Mouse (Mus musculus) ovary, adult 18-20 months (tissue): ENCODE measurements around the gene Usp39.

Source experiments
- DNase-seq: peaks from one replicate; pipeline ENCODE4 v3.0.0; 2022; ENCODE audit warnings: low spot score, mixed read lengths

The Usp39 gene

DNA sequence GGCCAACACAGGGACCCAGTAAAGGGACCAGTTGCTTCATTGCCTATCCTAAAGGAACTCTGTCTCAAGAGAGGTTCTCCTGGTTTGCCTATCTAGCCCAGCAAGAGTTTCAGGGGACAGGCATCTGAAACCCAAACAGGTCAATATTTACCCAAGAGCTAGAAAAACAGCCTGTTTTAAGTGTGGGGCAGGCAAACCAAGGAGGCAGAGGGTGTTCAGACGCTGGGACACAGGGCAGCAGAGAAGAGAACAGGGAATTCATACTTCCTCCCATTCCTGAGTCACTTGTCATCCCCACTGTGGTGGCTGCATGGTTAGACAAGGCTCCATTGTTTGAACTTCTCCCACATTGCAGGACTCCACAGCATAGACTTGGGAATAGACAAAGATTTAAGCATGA, 26.6 kb upstream of the Usp39 start:
- DNase-seq: no peak

GRCm38 (mm10) chr6:72371147-72371546, 26.2 kb upstream of the Usp39 start:
- DNase-seq: no peak

GRCm38 (mm10) chr6:72370091-72370490, 25.1 kb upstream of the Usp39 start:
- DNase-seq: peak; percentile 70

GRCm38 (mm10) chr6:72369557-72369956, 24.6 kb upstream of the Usp39 start:
- DNase-seq: no peak

DNA sequence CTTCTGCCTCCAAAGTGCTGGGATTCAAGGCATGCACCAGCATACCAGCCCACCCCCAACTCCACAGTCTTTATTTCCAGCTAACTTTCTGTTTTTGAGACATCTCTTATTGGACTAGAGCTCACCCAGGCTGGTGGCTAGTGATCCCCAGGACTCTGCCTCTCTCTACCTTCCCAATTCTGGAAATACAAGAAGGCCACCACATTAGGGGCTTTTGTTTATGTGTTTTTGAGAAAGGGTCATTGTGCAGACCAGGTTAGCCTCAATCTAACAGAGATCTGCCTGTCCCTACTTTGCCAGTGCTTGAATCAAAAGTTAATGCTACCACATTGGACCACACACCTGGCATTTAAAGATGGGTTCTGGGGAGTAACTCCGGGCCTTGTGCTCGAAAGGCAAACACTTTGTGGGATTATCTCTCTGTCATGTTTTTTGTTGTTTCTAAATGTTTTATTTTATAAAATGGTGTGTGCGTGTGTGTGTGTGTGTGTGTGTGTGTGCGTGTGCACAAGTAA, 22.5 kb upstream of the Usp39 start:
- DNase-seq: no peak

GRCm38 (mm10) chr6:72366844-72367443, 22.0 kb upstream of the Usp39 start, which contains the start of gene Rnf181:
Rnf181 (minus strand) TSS chr6:72366956.
- no peak for DNase-seq

GRCm38 (mm10) chr6:72366304-72366703, 21.3 kb upstream of the Usp39 start:
- DNase-seq: no peak

DNA sequence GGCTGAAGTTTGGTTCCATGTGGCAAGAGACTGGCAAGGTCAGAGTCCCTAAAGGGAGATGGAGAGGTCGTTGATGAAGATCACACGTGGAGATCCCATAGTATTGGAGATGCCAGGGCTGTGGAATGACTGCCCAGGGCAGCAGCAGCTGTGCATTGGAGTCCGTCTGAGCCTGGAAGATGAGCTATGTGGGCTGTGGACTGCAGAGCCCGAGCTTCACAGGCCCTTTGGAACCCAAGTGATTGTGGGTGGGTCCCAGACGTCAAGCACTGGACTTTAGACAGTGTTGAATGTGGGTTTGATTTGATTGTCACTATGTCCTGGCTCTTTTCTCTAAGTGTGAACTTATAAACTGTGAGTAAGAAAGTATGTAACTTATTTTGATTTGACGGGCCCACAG, 20.0 kb upstream of the Usp39 start:
- DNase-seq: no peak

DNA sequence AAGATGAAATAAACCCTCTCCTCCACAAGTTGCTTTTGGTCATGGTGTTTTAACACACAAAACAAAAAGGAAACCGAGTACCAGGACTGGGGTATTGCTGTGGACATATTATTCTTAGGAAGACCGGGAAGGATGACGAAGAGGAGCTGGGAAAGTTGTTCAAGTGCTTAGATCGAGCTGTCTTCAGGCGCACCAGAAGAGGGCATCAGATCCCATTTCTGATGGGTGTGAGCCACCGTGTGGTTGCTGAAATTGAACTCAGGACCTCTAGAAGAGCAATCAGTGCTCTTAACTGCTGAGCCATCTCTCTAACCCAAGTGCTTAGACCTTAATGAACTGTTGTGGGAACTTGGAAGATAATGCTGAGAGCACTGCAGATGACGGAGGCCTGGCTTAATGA, 19.0 kb upstream of the Usp39 start:
- no peak for DNase-seq

DNA sequence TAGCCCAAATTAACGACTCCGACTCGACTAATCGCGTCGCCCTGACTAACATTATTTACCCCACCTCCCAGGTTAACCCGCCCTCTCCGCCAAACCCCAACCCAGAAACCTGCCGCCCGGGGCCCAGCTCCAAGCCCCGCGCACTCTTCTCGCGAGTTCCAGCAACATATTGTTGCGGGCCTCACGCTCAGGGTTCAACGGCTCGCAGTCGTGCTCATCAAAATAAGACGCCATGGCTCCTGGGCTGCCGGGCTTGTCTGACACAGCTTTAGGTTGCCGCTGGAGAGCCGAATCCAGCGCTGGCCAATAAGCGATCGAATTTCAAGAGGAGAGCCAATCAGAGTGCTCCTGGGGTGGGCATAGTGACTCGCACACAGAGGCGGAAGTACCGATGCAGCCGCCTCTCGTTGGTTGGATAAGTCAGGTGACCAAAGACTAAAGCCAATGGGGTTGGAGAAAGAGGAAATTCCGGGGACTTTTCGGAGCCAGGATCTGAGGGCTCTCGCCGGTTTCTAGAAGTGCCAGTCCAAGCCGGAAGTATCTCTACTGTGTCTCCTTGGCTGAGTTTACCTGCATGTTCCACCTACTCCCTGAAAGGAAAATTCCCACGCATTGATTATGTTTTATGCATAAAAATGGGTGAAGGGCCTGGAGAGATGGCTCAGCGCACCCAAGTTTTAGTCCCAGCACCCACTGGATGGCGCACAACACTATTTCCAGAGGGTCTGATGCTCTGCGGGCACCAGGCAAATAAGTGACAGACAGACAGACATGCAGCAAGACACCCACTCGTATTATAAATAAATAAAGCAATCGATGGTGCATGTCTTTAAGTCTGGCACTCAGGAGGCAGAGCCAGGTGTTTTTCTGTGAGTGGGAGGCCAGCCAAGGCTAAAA, 17.4 kb upstream of the Usp39 start:
- DNase-seq: peak; percentile 96

- peak; percentile 68 for DNase-seq
Measured at GRCm38 (mm10) chr6:72361121-72361551, 16.2 kb upstream of the Usp39 start.

GRCm38 (mm10) chr6:72360599-72360935, 15.6 kb upstream of the Usp39 start:
- no peak for DNase-seq

DNA sequence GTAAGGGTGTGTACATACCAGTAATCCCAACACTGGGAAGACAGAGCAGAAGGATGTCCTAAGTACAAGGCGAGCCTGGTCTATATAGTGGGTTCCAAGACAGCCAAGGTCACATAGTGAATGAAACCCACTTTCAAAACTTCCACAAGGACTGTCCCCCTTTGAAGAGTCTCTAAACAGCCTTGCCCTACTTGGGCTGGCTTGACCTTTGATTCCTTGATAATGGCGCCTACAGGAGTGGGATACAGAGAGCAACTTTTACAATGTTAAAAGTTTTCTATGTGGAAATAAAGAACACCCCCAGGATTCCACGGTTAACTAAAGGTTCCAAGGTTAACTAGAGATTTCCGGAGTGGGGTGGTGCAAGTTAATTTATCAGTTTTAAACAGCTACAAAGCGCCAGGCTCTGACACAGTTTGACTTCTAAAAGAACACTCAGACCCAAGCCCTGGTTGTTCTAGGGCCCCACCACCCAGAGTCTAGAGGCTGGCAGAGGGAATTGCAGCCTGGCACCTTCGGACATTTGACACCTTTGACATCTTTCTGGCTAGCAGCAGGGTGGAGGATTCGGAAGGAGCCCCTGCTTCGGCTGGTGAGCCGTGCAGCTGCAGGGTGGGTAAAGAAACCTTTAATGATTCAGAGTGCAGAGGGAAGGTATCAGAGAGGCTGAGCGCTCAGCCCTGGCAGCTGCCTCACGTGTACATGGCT, 15.1 kb upstream of the Usp39 start:
- DNase-seq: no peak

GRCm38 (mm10) chr6:72359343-72359742, 14.4 kb upstream of the Usp39 start:
- DNase-seq: no peak

DNA sequence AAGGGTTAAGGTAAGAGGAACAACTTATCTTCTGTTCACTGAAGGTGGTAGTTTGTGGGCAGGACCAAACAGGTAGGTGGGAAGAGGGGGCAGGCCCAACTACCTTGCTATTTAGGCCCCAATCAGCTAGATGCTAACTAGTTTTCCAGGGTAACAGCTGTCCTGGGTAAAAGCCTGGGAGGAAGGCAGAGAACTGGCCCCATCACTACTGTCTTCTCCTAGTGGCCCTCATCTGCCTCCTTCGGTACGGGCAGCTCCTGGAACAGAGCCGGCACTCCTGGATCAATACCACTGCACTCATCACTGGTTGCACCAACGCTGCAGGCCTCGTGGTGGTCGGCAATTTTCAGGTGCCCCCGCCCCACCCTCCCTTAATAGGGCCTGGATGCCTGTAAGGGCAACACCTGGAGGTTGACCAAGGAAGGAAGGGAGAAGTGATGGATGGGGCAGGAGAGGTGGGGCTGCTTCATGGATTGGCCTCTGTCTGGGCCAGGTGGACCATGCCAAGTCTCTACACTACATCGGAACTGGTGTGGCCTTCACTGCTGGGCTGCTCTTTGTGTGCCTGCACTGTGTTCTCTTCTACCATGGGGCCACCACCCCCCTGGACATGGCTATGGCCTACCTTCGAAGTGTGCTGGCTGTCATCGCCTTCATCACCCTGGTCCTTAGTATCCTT, 13.2 kb upstream of the Usp39 start:
- no peak for DNase-seq

DNA sequence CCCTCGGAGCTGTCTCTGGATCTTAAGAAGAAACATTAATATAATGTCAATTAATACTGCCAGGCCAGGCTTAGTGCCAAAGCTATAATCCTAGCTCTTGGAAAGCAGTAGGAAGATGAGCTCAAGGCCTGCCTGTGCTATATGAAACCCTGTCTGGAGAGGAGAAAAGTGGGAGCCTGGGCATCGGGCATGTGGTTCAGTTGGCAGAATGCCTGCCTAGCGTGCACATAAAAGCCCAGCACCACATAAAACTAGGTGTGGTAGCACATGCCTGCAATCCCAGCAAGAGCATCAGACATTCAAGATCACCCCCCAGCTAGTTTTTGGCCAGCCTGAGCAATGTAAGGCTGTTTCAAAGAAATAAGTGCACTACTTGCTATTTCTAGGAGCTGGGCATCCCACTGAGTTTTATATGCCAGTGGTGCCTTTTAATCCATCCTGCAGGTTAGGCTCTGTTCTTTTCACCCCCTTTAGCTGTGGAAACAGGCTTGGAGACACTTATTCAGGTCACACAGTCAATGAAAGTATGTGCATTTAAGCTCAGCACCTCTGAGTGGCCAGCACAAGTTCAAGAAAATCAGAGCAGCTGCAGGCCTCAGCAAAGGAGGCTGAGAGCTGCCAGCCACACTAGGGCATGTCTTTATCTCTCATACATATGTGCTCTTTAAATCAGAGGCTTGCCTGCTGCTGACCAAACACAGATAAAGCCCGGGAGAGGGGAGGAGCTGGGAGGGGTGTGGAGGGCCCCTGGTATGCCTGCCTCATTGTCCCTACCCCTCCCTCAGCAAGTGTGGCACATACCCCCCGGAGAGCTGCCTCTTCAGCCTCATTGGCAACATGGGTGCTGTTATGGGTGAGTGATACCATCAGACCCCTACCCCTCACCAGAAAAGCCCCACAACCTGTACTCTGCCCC, 12.4 kb upstream of the Usp39 start:
- DNase-seq: no peak

- DNase-seq: no peak
Measured at GRCm38 (mm10) chr6:72356001-72356532, 11.1 kb upstream of the Usp39 start.

GRCm38 (mm10) chr6:72355066-72355911, 10.3 kb upstream of the Usp39 start, which contains the start of gene Tmem150a:
Tmem150a (plus strand) TSS chr6:72355447.
- peak; percentile 75 for DNase-seq

DNA sequence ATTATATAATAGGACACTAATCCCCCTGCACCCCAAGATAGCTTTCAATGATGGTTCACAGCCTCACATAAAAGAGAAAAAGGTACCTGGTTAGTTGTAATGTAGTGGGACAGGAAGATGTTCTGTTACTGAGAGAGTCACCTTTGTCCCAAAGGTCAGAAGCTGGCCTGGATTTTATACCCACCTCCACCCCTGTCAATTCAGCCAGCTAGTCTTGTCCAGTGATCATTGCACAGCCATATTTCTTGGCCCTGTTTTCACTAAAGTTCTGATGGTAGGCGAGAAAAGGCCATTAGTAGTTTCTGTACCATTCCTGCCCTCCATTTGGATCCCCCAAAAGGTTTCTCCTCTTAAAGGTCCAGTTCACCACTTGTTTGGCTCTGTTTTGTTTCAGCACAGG, 9.0 kb upstream of the Usp39 start:
- no peak for DNase-seq
